22 mouse cellular contexts compared by ENCODE assay signal in genomic region chr11:44932942-44933483, GRCm38 (mm10).
DNase-seq lines count a peak whose midpoint lies in the region; ATAC-seq and TF ChIP-seq lines count a peak whose summit lies in the region.
"Had no signal": no experiment of that assay in that cellular context is flagged by ENCODE, and none has a peak within 500 bp of the region (broad histone marks: within the 10 kb centered on the region; RNA-seq: fewer than 3 reads in every experiment).

No protein-coding gene starts in this region.

- H3K9me3 ChIP-seq in kidney, embryonic 14.5 days (ENCODE audit: control insufficient read depth, low read length): no peaks in the 10 kb centered on the region
- H3K9me3 ChIP-seq in kidney, postnatal 0 days (replicated peaks; ENCODE audit: low read length): no peaks in the 10 kb centered on the region
- no peaks in the 10 kb centered on the region for H3K9me3 ChIP-seq in neural tube, embryonic 15.5 days (replicated peaks)
- H3K9me3 ChIP-seq: embryonic facial prominence, embryonic 12.5 days; embryonic facial prominence, embryonic 15.5 days had no signal

- ATAC-seq in kidney, embryonic 14.5 days (ENCODE audit: low FRiP score, low TSS enrichment): peak; percentile 52; the same call in 1 of the 2 replicates
- no peak for ATAC-seq in kidney, postnatal 0 days (replicated peaks; ENCODE audit: low FRiP score, low read depth)
- ATAC-seq in neural tube, embryonic 15.5 days (ENCODE audit: low FRiP score): no peak
- ATAC-seq: CD4-positive, CD25-positive, alpha-beta regulatory T cell, adult 4 months; forebrain, embryonic 14.5 days; forebrain, postnatal 0 days; hindbrain, postnatal 0 days had no signal

- 52% methylated on average over 6 of the region's 6 CpGs for WGBS in kidney, embryonic 14.5 days
- WGBS in kidney, postnatal 0 days: 48% methylated on average over 6 of the region's 6 CpGs
- 50% methylated on average over 6 of the region's 6 CpGs for WGBS in neural tube, embryonic 15.5 days

- no peak for TF ChIP-seq CTCF in kidney, postnatal 0 days (IDR thresholded peaks at IDR 0.05; ENCODE audit: low read depth)

- DNase-seq in kidney, postnatal 10 days: no peak
- DNase-seq in kidney, postnatal 0 days (ENCODE audit: low spot score): peak; percentile 77
- no peak for DNase-seq in kidney, postnatal 4 days
- no peak for DNase-seq in frontal cortex, postnatal 36 days (ENCODE audit: low spot score in 2 of 2)
- DNase-seq: adrenal gland, adult 2 months; adrenal gland, postnatal 14 days; cerebellum, adult 11 months; cerebellum, adult 2 months; cerebellum, adult 9-11 months; cerebellum, postnatal 25 days; forebrain, postnatal 0 days; gastrocnemius, postnatal 25 days; heart, adult 2 months had no signal

- H3K4me2 ChIP-seq in kidney, embryonic 14.5 days (replicated peaks; ENCODE audit: low read depth, low read length): no peak overlapping the region
- no peak overlapping the region for H3K4me2 ChIP-seq in kidney, postnatal 0 days (ENCODE audit: low read length)
- H3K4me2 ChIP-seq in neural tube, embryonic 15.5 days: no peak overlapping the region
- H3K4me2 ChIP-seq: embryonic facial prominence, embryonic 12.5 days; embryonic facial prominence, embryonic 15.5 days; heart, embryonic 11.5 days; hindbrain, embryonic 14.5 days had no signal

- no peaks in the 10 kb centered on the region for H3K27me3 ChIP-seq in kidney, embryonic 14.5 days (ENCODE audit: control insufficient read depth, insufficient read depth, low read length)
- H3K27me3 ChIP-seq in kidney, postnatal 0 days (ENCODE audit: insufficient read depth, low read length): no peaks in the 10 kb centered on the region
- H3K27me3 ChIP-seq in neural tube, embryonic 15.5 days (replicated peaks): no peaks in the 10 kb centered on the region
- H3K27me3 ChIP-seq: embryonic facial prominence, embryonic 12.5 days; embryonic facial prominence, embryonic 15.5 days had no signal

- no peaks in the 10 kb centered on the region for H3K36me3 ChIP-seq in kidney, embryonic 14.5 days (ENCODE audit: control insufficient read depth, insufficient read depth, low read length)
- H3K36me3 ChIP-seq in kidney, postnatal 0 days (ENCODE audit: insufficient read depth, low read length): no peaks in the 10 kb centered on the region
- no peaks in the 10 kb centered on the region for H3K36me3 ChIP-seq in neural tube, embryonic 15.5 days
- H3K36me3 ChIP-seq: embryonic facial prominence, embryonic 12.5 days; embryonic facial prominence, embryonic 15.5 days had no signal

- H3K9ac ChIP-seq in kidney, embryonic 14.5 days (ENCODE audit: low read depth, low read length): no peak overlapping the region
- H3K9ac ChIP-seq in kidney, postnatal 0 days (ENCODE audit: low read depth, low read length): no peak overlapping the region
- H3K9ac ChIP-seq in neural tube, embryonic 15.5 days (replicated peaks): no peak overlapping the region
- H3K9ac ChIP-seq: embryonic facial prominence, embryonic 12.5 days; embryonic facial prominence, embryonic 15.5 days; forebrain, postnatal 0 days; hindbrain, embryonic 14.5 days had no signal

- no peak overlapping the region for H3K27ac ChIP-seq in kidney, embryonic 14.5 days (ENCODE audit: low read depth, low read length)
- no peak overlapping the region for H3K27ac ChIP-seq in kidney, postnatal 0 days
- H3K27ac ChIP-seq in neural tube, embryonic 15.5 days (replicated peaks): peak overlapping the region; percentile 48
- H3K27ac ChIP-seq: embryonic facial prominence, embryonic 15.5 days; heart, adult 2 months; hindbrain, embryonic 14.5 days; hindbrain, postnatal 0 days had no signal

- no peak overlapping the region for H3K4me3 ChIP-seq in kidney, embryonic 14.5 days (ENCODE audit: low read length)
- no peak overlapping the region for H3K4me3 ChIP-seq in kidney, postnatal 0 days (replicated peaks; ENCODE audit: low read depth, low read length)
- no peak overlapping the region for H3K4me3 ChIP-seq in neural tube, embryonic 15.5 days (replicated peaks)
- H3K4me3 ChIP-seq: embryonic facial prominence, embryonic 12.5 days; embryonic facial prominence, embryonic 15.5 days; heart, adult 2 months had no signal

- no peaks in the 10 kb centered on the region for H3K4me1 ChIP-seq in kidney, embryonic 14.5 days (ENCODE audit: control insufficient read depth, insufficient read depth, low read length)
- no peaks in the 10 kb centered on the region for H3K4me1 ChIP-seq in kidney, postnatal 0 days (replicated peaks; ENCODE audit: insufficient read depth, low read length)
- peaks cover 17% of the 10 kb centered on the region for H3K4me1 ChIP-seq in neural tube, embryonic 15.5 days
- H3K4me1 ChIP-seq: embryonic facial prominence, embryonic 15.5 days had no signal
